31 mouse cellular contexts compared by ENCODE assay signal in genomic region chr11:28533286-28533685, GRCm38 (mm10). TPM values are rescaled to one million over a fixed set of nuclear protein-coding genes. Genes with fewer than 3 reads are reported as not detected.
DNase-seq lines count a peak whose midpoint lies in the region; ATAC-seq and TF ChIP-seq lines count a peak whose summit lies in the region.
"Had no signal": no experiment of that assay in that cellular context is flagged by ENCODE, and none has a peak within 500 bp of the region (broad histone marks: within the 10 kb centered on the region; RNA-seq: fewer than 3 reads in every experiment).

No protein-coding gene starts in this region.

- intact Hi-C loops in left cerebral cortex, postnatal 14 days (cut with DNase I), result no loop called here

- no peak for TF ChIP-seq POLR2A in kidney, adult 2 months (IDR thresholded peaks at IDR 0.05; ENCODE audit: low read depth, low read length)

- H3K27ac ChIP-seq in kidney, adult 2 months (ENCODE audit: insufficient read depth, low read depth, low read length), result no peak overlapping the region
- H3K27ac ChIP-seq: embryonic facial prominence, embryonic 13.5 days; embryonic facial prominence, embryonic 15.5 days; forebrain, embryonic 10.5 days; forebrain, embryonic 12.5 days had no signal

- no peak for DNase-seq in frontal cortex, postnatal 10 days (ENCODE audit: low spot score in 2 of 2)
- peak; percentile 10 to 12 for DNase-seq in left cerebral cortex, postnatal 14 days (ENCODE audit: low spot score in 2 of 2)
- no peak for DNase-seq in left cerebral cortex, adult 11 months (ENCODE audit: low spot score)
- peak; percentile 29 to 59 for DNase-seq in right cerebral cortex, postnatal 10 days (ENCODE audit: low spot score in 2 of 2)
- no peak for DNase-seq in right cerebral cortex, postnatal 4 days
- peak; percentile 55 for DNase-seq in brain, adult 2 months (ENCODE audit: low read depth, low spot score)
- DNase-seq in kidney, adult 2 months, result no peak
- DNase-seq: adrenal gland, adult 8-10 months; adrenal gland, postnatal 14 days; adrenal gland, postnatal 36 days; B cell, adult 2 months; cerebellum, adult 11 months; cerebellum, adult 18-20 months; cerebellum, adult 8-10 months; cerebellum, adult 9-11 months; cerebellum, postnatal 14 days; cerebellum, postnatal 36 days; embryo, embryonic 11 days had no signal

- no peak overlapping the region for H3K4me3 ChIP-seq in kidney, adult 2 months (ENCODE audit: insufficient read depth, low read depth, low read length)
- H3K4me3 ChIP-seq: embryonic facial prominence, embryonic 13.5 days; embryonic facial prominence, embryonic 15.5 days; erythroblast, embryonic 14.5 days; forebrain, embryonic 10.5 days; forebrain, embryonic 12.5 days had no signal

- WGBS in kidney, adult 2 months, result 85% methylated on average over 2 of the region's 2 CpGs

- H3K36me3 ChIP-seq in kidney, adult 2 months (ENCODE audit: control insufficient read depth, insufficient read depth, low read length), result no peaks in the 10 kb centered on the region
- H3K36me3 ChIP-seq: embryonic facial prominence, embryonic 13.5 days; embryonic facial prominence, embryonic 15.5 days; forebrain, embryonic 10.5 days; forebrain, embryonic 12.5 days; G1E had no signal

- no peaks in the 10 kb centered on the region for H3K27me3 ChIP-seq in kidney, adult 2 months (replicated peaks; ENCODE audit: control insufficient read depth, insufficient read depth, low read length)
- H3K27me3 ChIP-seq: CH12.LX; embryonic facial prominence, embryonic 13.5 days; embryonic facial prominence, embryonic 15.5 days; forebrain, embryonic 12.5 days; Patski had no signal

- ATAC-seq in frontal cortex, adult (ENCODE audit: low TSS enrichment), result peak; percentile 97
- ATAC-seq: activated CD4-positive, CD25-positive, alpha-beta regulatory T cell, adult 4 months; CD4-positive, CD25-positive, alpha-beta regulatory T cell, adult 4 months; forebrain, embryonic 14.5 days; Patski had no signal

- no peak for TF ChIP-seq CTCF in kidney, adult 2 months (conservative IDR thresholded peaks at IDR 0.05; ENCODE audit: insufficient read depth, insufficient read length, low read depth, low read length)

- no peaks in the 10 kb centered on the region for H3K4me1 ChIP-seq in kidney, adult 2 months (ENCODE audit: control insufficient read depth, insufficient read depth, low read length)
- H3K4me1 ChIP-seq: embryonic facial prominence, embryonic 13.5 days; embryonic facial prominence, embryonic 15.5 days had no signal

RNA-seq across cellular contexts. Expression of gene Ccdc85a, which starts 50.8 kb away (rescaled TPM):
- total RNA-seq in left cerebral cortex, postnatal 14 days (2021), result 100 to 1,000 TPM; 103 to 105 TPM
- polyA plus RNA-seq in kidney, adult 2 months (2012; rRNA removed), result 0.98 and 1.0 TPM in 2 replicates
- total RNA-seq: CH12.LX; common myeloid progenitor, adult 5-6 weeks had no signal
- polyA plus RNA-seq: activated CD4-positive, CD25-positive, alpha-beta regulatory T cell, adult 4 months; CD4-positive, CD25-positive, alpha-beta regulatory T cell, adult 4 months; G1E had no signal

Comparison
In these comparisons a context has a peak if more than half of its experiments do, and no peak if none do; other contexts are left out.
1. DNase-seq: peak in left cerebral cortex, postnatal 14 days (2 of 2), right cerebral cortex, postnatal 10 days (2 of 2) and brain, adult 2 months (single experiment); none in frontal cortex, postnatal 10 days (0 of 2), left cerebral cortex, adult 11 months (single experiment), right cerebral cortex, postnatal 4 days (single experiment) and kidney, adult 2 months (single experiment).